Mouse (Mus musculus): ENCODE measurements around the gene BC035044. TPM values are rescaled to one million over a fixed set of nuclear protein-coding genes. Genes with fewer than 3 reads are reported as not detected.
"Not testable (repeated sequence)": the region's sequence is repeated elsewhere in the genome, so short reads cannot be mapped to it uniquely, and the experiment has no call there.

Gene BC035044
- 1 to 10 TPM; 4.6 to 6.7 (median 5.6) TPM for polyA plus RNA-seq (2017; shearing (Covaris generic))

- ATAC-seq, result no peak
These were observed at the start of gene BC035044 for GRCm38 (mm10) chr6:128890948-128891355. TSS of gene BC035044 (minus strand) at chr6:128891126.

- ATAC-seq, result not testable (repeated sequence)
These were observed 45.2 kb upstream of the BC035044 start for GRCm38 (mm10) chr6:128935889-128936665.

GRCm38 (mm10) chr6:128934081-128934480 is 43.2 kb upstream of the BC035044 start, which contains the start of gene Clec2g:
TSS of gene Clec2g (plus strand) at chr6:128934381.
- not testable (repeated sequence) for ATAC-seq

DNA sequence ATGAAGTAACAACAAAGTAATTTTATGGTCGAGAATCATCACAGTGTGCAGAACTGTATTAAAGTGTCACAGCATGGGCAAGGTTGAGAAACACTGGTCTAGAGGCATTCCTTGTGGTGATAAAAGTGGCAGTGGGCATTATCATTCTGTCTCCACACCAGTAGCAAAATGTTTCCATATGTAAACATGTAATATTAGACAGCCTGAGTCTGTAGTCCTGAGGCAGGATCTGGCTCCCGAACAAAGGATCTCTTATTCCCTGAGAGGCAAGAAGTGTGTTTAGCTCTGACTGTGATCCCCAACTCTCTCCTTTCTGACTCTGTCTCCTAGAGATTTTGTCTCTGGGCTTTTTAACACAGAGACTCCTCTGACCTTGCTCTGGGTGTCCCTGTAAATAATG is 42.1 kb upstream of the BC035044 start:
- no peak for ATAC-seq

- ATAC-seq, result no peak
These were observed 26.4 kb upstream of the BC035044 start for GRCm38 (mm10) chr6:128917322-128917721.

DNA sequence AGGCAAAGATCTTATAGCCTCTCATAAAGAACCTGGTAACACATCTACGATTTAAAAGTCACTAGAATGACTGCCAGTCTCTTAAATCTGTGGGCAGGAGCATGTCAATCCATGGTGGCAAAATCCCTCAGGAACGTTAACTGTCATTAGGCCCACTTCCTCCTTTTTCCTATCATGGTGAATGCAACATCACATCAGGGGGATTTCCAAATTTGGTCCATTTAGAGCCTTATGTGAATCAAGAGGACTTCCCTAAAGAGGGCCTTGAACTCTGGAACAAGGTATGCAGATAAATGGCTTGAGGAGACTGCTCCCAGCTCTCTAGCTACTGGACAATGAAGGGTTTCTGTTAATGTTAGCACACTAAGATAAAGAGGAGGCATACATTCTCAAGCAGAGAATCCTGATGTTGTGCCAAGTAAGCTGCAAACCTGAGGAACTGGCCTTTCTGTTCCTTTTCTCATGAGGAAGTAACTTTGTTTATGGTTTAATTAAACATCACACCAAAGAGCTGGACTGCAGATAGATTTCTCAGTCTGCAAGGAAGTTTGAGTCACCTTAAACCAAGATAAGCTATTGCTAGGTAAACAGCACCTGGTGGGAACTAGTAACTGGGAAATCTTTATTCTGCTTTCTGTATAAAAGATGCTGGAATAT is 22.8 kb upstream of the BC035044 start:
- no peak for ATAC-seq

- ATAC-seq, result not testable (repeated sequence)
These were observed 10.0 kb upstream of the BC035044 start for GRCm38 (mm10) chr6:128900796-128901552.

DNA sequence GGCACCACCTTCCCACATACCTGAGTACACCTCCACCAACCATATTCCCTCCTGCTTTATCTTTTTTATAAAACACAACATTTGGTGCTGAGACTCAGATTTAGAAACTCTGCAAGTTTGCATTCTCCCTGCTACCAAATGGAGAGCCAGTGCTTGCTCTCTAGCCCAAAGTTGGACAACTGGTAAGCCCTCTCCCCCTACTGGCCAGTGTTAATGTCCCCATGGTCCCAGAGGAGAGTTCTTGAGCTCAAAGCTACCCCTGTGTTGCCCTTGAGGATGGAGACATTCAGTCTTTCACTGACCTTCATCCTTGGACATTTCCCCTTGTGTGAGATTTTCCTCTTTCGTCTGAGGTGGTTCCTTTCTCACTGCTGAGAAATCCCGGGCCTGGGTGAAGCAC is 9.1 kb upstream of the BC035044 start:
- no peak for ATAC-seq

DNA sequence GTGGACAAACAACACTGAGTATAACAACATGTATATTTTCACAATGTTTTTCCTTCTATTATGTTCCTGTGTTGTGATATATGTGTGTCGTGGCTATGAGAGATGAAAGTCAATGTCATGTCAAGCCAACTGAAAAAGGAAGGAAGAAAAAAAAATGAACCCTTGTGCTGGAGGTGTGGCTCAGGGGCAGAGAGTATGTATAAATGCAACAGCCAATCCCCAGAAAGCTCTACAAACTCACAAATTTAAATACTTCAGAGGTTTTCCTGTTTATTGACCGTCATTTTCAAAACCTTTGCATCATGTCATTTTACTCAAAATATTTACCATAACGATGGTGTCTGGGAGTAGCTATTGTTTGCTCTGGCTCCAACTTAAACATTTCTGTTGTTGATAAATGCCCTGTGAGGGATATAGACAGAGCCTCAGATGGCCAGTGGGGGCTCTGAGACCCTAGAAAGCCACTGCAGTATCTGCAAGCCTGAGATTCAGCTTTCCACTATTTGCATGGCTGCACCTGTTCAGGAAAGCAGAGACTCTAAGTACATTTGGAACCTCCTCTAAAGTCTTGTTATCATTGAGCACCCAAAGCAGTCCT is 4.6 kb upstream of the BC035044 start:
- no peak for ATAC-seq

DNA sequence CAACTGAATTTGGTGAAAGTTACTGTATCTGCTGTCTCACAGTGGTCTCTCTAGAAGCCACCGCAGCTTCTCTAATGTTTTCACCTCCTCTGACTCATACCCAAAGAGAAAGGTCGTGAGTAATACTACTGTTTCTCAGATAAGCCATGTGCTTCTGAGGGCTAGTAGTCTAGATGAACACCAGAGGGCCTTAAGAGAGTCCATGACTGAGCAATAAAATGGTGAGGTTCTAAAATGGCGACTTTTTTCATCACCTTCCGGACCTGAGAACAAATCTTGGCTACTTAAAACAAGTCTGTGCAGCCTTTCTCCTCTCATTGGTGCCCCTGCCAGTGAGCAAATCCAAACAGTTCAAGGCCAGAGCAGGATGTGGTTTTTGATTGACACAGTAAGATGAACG is 2.1 kb downstream of the BC035044 start:
- ATAC-seq, result peak; percentile 84

GRCm38 (mm10) chr6:128887091-128887790 is 3.7 kb downstream of the BC035044 start, which contains the start of gene Clec2i:
TSS of gene Clec2i (plus strand) at chr6:128887588.
- ATAC-seq, result peak; percentile 72

DNA sequence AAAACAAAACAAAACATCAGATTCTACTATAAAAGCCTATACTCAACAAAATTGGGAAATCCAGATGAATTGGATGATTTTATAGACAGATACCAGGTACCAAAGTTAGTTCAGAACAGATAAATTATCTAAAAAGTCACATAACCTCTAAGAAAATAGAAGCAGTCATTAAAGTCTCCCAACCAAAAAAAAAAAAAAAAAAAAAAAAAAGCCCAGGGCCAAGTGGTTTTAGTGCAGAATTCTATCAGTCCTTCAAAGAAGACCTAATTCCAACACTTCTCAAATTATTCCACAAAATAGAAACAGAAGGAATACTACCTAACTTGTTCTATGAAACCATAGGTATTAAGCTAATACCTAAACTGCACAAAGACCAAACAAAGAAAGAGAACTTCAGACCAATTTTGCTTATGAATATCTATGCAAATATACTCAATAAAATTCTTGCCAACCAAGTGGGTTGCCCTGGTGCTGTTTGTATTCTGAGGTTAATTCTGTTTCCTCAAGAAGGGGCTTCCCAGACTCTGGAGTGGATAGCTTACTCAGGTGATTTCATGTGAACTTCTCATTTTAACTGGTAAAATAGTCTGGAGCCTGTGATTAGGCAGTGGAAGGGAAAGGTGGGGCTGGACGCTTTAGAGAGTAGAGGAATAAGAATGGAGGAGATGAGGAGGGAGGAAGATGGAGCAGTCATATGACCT is 18.9 kb downstream of the BC035044 start:
- no peak for ATAC-seq

DNA sequence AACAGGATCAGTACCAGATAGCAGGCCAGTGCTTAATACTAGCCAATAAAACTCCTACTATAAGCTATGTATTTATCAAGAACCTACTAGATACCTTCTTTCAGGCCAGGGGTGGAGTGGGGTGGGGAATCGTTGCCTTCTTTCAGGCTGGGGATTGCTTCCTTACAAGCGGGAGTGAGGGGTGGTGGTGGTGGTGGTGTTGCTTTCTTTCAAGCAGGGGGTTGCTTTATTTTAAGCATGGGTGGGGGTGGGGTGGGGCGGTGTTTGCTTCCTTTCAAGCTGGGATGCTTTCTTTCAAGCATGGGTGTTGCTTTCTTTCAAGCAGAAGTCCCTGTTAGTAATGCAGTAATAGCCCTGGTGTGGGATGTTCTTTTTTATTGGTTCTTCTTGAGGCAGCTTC is 22.1 kb downstream of the BC035044 start:
- no peak for ATAC-seq

- ATAC-seq, result no peak
These were observed 33.0 kb downstream of the BC035044 start for GRCm38 (mm10) chr6:128857976-128858375.

GRCm38 (mm10) chr6:128856250-128856649 is 34.7 kb downstream of the BC035044 start:
- ATAC-seq, result peak; percentile 94

DNA sequence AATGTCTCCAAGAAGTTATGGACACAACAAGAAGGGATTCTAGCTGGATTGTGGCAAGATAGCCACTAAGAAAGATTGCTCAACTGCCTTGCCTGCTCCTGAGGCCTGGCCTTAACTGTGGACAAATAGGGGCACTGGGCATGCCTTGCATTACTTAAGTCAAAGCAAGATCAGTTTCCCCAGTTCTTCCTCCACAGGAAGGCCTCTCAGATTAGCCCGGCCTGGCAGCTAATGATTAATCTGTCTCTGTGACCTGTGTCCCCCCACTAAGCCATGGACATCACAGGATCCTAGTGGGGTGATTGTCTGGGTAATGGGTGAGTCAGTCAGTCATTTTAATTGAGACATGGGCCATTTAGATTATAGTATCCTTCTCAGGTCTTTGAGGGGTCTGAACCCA is 35.4 kb downstream of the BC035044 start:
- no peak for ATAC-seq

GRCm38 (mm10) chr6:128854895-128855294 is 36.0 kb downstream of the BC035044 start:
- no peak for ATAC-seq

DNA sequence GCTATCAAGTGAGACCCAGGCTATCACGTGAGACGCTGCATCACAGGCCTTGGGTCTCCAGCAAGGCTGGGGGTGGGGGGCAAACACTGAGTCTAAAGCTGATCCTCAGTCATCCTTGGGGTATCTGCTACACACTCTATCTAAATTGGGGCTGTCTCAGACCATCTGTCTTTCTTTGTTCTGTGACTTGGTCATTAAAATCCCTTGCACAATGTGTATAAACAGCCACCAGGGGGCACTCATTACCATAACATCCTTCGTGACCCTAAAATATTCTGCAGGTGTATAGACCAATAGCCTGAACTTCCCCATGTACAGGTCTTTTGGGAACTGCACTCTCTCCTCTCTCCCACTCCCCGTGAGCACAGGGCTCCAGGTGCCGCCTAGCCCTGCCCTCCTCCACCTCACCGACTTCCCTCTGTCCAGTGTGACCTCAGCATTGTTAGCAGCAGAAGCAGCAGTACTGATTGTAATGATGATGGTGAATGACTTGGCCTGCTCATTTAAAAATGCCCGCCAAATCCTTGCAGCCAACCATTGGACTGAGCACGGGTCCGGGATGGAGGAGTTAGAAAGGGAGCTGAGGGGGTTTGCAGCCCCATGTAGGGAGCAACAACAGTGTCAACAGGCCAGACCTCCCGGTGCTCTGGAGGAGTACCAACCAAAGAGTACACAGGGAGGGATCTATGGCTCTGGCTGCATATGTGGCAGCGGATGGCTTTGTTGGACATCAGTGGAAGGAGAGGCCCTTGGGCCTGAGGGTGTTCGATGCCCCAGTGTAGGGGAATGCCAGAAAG is 36.7 kb downstream of the BC035044 start:
- ATAC-seq, result peak; percentile 66

GRCm38 (mm10) chr6:128852766-128853165 is 38.2 kb downstream of the BC035044 start:
- no peak for ATAC-seq

GRCm38 (mm10) chr6:128851151-128851550 is 39.8 kb downstream of the BC035044 start:
- ATAC-seq, result no peak

- ATAC-seq, result no peak
These were observed 40.3 kb downstream of the BC035044 start for GRCm38 (mm10) chr6:128850671-128851070.
